ENCODE assay signal across 18 mouse cellular contexts in the genomic region with DNA sequence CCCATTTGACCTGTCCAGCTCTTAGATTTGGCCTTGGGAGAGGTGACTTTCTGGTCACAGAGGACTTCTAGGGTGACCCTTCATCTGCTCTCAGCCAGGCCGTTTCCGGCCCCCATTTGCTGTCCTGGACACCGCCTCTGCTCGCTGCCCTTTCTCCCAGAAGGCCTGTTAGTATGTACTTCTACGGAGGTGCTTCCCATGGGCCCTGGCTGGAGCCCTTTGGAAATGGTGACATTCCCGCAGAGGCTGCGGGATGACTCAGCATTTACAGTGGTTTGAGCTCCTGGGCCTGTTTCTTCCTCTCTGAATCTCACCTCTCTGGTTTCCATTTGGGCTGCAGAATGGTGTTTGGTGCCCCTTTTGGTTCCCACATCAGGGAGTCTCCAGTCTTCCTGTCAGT. TPM values are rescaled to one million over a fixed set of nuclear protein-coding genes. Genes with fewer than 3 reads are reported as not detected.
DNase-seq lines count a peak whose midpoint lies in the region; TF ChIP-seq lines count a peak whose summit lies in the region.
"Had no signal": no experiment of that assay in that cellular context is flagged by ENCODE, and none has a peak within 500 bp of the region (broad histone marks: within the 10 kb centered on the region; RNA-seq: fewer than 3 reads in every experiment).

No protein-coding gene starts in this region.

- peaks cover 6% of the 10 kb centered on the region; the same call in 1 of the 2 replicates for H3K27me3 ChIP-seq in midbrain, embryonic 10.5 days (ENCODE audit: low read depth, poor library complexity, severe bottlenecking)
- H3K27me3 ChIP-seq: CH12.LX; forebrain, embryonic 15.5 days; heart, embryonic 12.5 days; hindbrain, embryonic 15.5 days had no signal

- H3K9ac ChIP-seq in ES-E14 (ENCODE audit: insufficient read depth, low read depth, low read length, poor library complexity, severe bottlenecking) = peak overlapping the region; percentile 56; the same call in 1 of the 2 replicates
- H3K9ac ChIP-seq: forebrain, embryonic 15.5 days; heart, embryonic 12.5 days; hindbrain, embryonic 15.5 days had no signal

- 87% methylated on average over 7 of the region's 7 CpGs for WGBS in midbrain, embryonic 10.5 days

- 0 out of 4 replicates have a peak overlapping the region, but pooled peaks of 1 of the 2 experiments have one; percentile 21 for H3K4me3 ChIP-seq in ES-E14 (ENCODE audit: insufficient read depth in 1 of 2, low read depth in 1 of 2, low read length in 2 of 2, poor library complexity in 1 of 2, severe bottlenecking in 1 of 2)
- no peak overlapping the region for H3K4me3 ChIP-seq in midbrain, embryonic 10.5 days
- H3K4me3 ChIP-seq: embryonic facial prominence, embryonic 10.5 days; forebrain, embryonic 15.5 days; heart, embryonic 12.5 days; hindbrain, embryonic 15.5 days had no signal

- in situ Hi-C loops in ES-E14 (cut with MboI; ENCODE audit: low sequenced_read_pairs in 2 of 2, unreplicated experiment in 2 of 2) = no loop called here

- intact Hi-C loops in heart, postnatal 25 days (cut with DNase I) = no loop called here

- H3K4me1 ChIP-seq in ES-E14 (ENCODE audit: control insufficient read depth in 2 of 2, insufficient read depth in 2 of 2, low read length in 2 of 2, poor library complexity in 1 of 2) = peaks cover 3 to 9% of the 10 kb centered on the region in 2 experiments; a peak in 1 of 4 replicates
- no peaks in the 10 kb centered on the region; the same call in 1 of the 2 replicates for H3K4me1 ChIP-seq in midbrain, embryonic 10.5 days
- H3K4me1 ChIP-seq: forebrain, embryonic 15.5 days; hindbrain, embryonic 15.5 days had no signal

- H3K36me3 ChIP-seq in ES-E14 (ENCODE audit: control insufficient read depth, insufficient read depth, low read length, poor library complexity, severe bottlenecking) = no peaks in the 10 kb centered on the region
- no peaks in the 10 kb centered on the region for H3K36me3 ChIP-seq in midbrain, embryonic 10.5 days
- H3K36me3 ChIP-seq: embryonic facial prominence, embryonic 10.5 days; forebrain, embryonic 15.5 days; heart, embryonic 12.5 days; hindbrain, embryonic 15.5 days had no signal

- H3K27ac ChIP-seq in ES-E14 (ENCODE audit: insufficient read depth, low read depth, low read length, poor library complexity, severe bottlenecking) = no peak overlapping the region
- no peak overlapping the region for H3K27ac ChIP-seq in midbrain, embryonic 10.5 days (replicated peaks)
- H3K27ac ChIP-seq: embryonic facial prominence, embryonic 10.5 days; forebrain, embryonic 15.5 days; hindbrain, embryonic 15.5 days had no signal

- H3K9me3 ChIP-seq in ES-E14 (ENCODE audit: control insufficient read depth, insufficient read depth, low read depth, low read length) = no peaks in the 10 kb centered on the region
- peaks cover 5% of the 10 kb centered on the region; the same call in 1 of the 2 replicates for H3K9me3 ChIP-seq in midbrain, embryonic 10.5 days (replicated peaks)
- H3K9me3 ChIP-seq: forebrain, embryonic 15.5 days; hindbrain, embryonic 15.5 days had no signal

- DNase-seq in adrenal gland, postnatal 10 days = peak; percentile 46
- DNase-seq in adrenal gland, postnatal 4 days (ENCODE audit: low spot score in 2 of 2) = no peak
- DNase-seq in heart, adult 11 months = peak; percentile 90
- no peak for DNase-seq in heart, postnatal 25 days (ENCODE audit: low spot score)
- DNase-seq in ES-E14 (ENCODE audit: low read depth, low spot score) (no peak), ZHBTc4 (ENCODE audit: low read depth, low spot score) (peak; percentile 64)
- DNase-seq in midbrain, embryonic 10.5 days (ENCODE audit: low spot score) = no peak
- no peak for DNase-seq in layer of hippocampus, adult 18-20 months (ENCODE audit: low spot score in 2 of 2)
- DNase-seq: cerebellum, adult 2 months; cerebellum, postnatal 10 days; gastrocnemius, postnatal 14 days; heart, postnatal 36 days; kidney, adult 9 months had no signal

TF ChIP-seq in ES-E14, 5 proteins besides CTCF, POLR2A, EP300 and RAD21:
- TF ChIP-seq CHD2 (IDR thresholded peaks at IDR 0.05; ENCODE audit: low read depth, low read length) (no peak), ZNF384 (IDR thresholded peaks at IDR 0.05; ENCODE audit: low read depth, low read length) (no peak), HCFC1 (IDR thresholded peaks at IDR 0.05; ENCODE audit: borderline replicate concordance, insufficient read depth, low read length) (no peak), MAFK (IDR thresholded peaks at IDR 0.05; ENCODE audit: insufficient read depth, low read depth, low read length) (peak; percentile 93), ZC3H11A (IDR thresholded peaks at IDR 0.05; ENCODE audit: borderline replicate concordance, low read depth, low read length) (no peak)

RNA-seq across cellular contexts. Expression of a gene that starts 5.6 kb away (rescaled TPM):
- 10 to 100 TPM; 28.1 to 37.2 TPM for total RNA-seq in adrenal gland, postnatal 10 days (2021)
- total RNA-seq in adrenal gland, postnatal 4 days (2021) = 10 to 100 TPM; 25.8 to 26.8 TPM
- 1 to 10 TPM; 3.2 TPM for total RNA-seq in heart, postnatal 25 days (2021)
- total RNA-seq in ES-E14 (2012; rRNA removed) = 14.1 and 28.2 TPM in 2 replicates
- 4.6 and 4.8 TPM in 2 replicates for polyA plus RNA-seq in midbrain, embryonic 10.5 days (2016; fragmentation: Nextera tagmentation; extraction: Ambion mirVana)
- total RNA-seq in layer of hippocampus, adult 18-20 months (2021) = 10 to 100 TPM; 50.9 to 53.0 TPM

RNA-seq across cellular contexts. Expression of a gene that starts 45.0 kb away (rescaled TPM):
- total RNA-seq in adrenal gland, postnatal 10 days (2021) = 1 to 10 TPM; 4.7 to 6.9 TPM
- 1 to 10 TPM; 6.9 to 8.0 TPM for total RNA-seq in adrenal gland, postnatal 4 days (2021)
- total RNA-seq in heart, postnatal 25 days (2021) = 1 to 10 TPM; 7.2 TPM
- total RNA-seq in ES-E14 (2012; rRNA removed) = 10.1 and 12.8 TPM in 2 replicates
- 11.6 and 13.6 TPM in 2 replicates for polyA plus RNA-seq in midbrain, embryonic 10.5 days (2016; fragmentation: Nextera tagmentation; extraction: Ambion mirVana)
- total RNA-seq in layer of hippocampus, adult 18-20 months (2021) = 10 to 100 TPM; 82.6 to 83.9 TPM

Comparison
In these comparisons a context has a peak if more than half of its experiments do, and no peak if none do; other contexts are left out.
1. DNase-seq: peak in adrenal gland, postnatal 10 days (single experiment), heart, adult 11 months (single experiment) and ZHBTc4 (single experiment); none in adrenal gland, postnatal 4 days (0 of 2), heart, postnatal 25 days (single experiment), ES-E14 (single experiment), midbrain, embryonic 10.5 days (single experiment) and layer of hippocampus, adult 18-20 months (0 of 2).